Mouse (Mus musculus) midbrain, embryonic 15.5 days (tissue): ENCODE data around the gene Hmgb1. TPM values are rescaled to one million over a fixed set of nuclear protein-coding genes. Genes with fewer than 3 reads are reported as not detected.

Source experiments
- ATAC-seq: fragments of 200-750 bp; cut with Nextera tagmentation; replicated peaks from 2 replicates; pipeline ENCODE4 v1.8.0; 2017; ENCODE audit warnings: moderate TSS enrichment
- H3K27ac ChIP-seq: fragments of 300-500 bp; sonication (generic); 2 replicates; pipeline ENCODE4 v1.5.1; 2015; ENCODE audit warnings: mild to moderate bottlenecking, inconsistent platforms
- H3K27me3 ChIP-seq: fragments of 300-500 bp; sonication (generic); replicated peaks from 2 replicates; pipeline ENCODE4 v1.6.1; 2015; ENCODE audit warnings: inconsistent platforms
- H3K36me3 ChIP-seq: fragments of 300-500 bp; sonication (generic); replicated peaks from 2 replicates; pipeline ENCODE4 v1.6.1; 2015; ENCODE audit warnings: inconsistent platforms
- H3K4me1 ChIP-seq: fragments of 300-500 bp; sonication (generic); 2 replicates; pipeline ENCODE4 v1.6.1; 2015; ENCODE audit warnings: inconsistent platforms
- H3K4me2 ChIP-seq: fragments of 300-500 bp; sonication (generic); 2 replicates; pipeline ENCODE4 v1.6.1; 2015; ENCODE audit warnings: inconsistent platforms, mild to moderate bottlenecking, moderate library complexity
- H3K4me3 ChIP-seq: fragments of 300-500 bp; sonication (generic); 2 replicates; pipeline ENCODE4 v1.5.1; 2015; ENCODE audit warnings: mild to moderate bottlenecking, inconsistent platforms
- H3K9ac ChIP-seq: fragments of 300-500 bp; sonication (generic); 2 replicates; pipeline ENCODE4 v1.6.1; 2015; ENCODE audit warnings: mild to moderate bottlenecking, inconsistent platforms
- H3K9me3 ChIP-seq: fragments of 300-500 bp; sonication (generic); 2 replicates; pipeline ENCODE4 v1.6.1; 2016; ENCODE audit warnings: inconsistent platforms
- WGBS: fragments of 180-500 bp; shearing (Covaris S2); methylation state at CpG from one replicate; pipeline ENCODE4 v1.1.7; 2015; ENCODE audit warnings: mixed read lengths; 5-methylcytosine and 5-hydroxymethylcytosine counted together
- polyA plus RNA-seq: library from polyadenylated mRNA; unstranded; fragments of >200 nt; fragmentation: Nextera tagmentation; extraction: Ambion mirVana; gene quantifications from 2 replicates; pipeline ENCODE4 v1.2.1, GENCODE M21; 2015

Gene Hmgb1
- polyA plus RNA-seq, 1 experiment from 2014 or later: 713 TPM

GRCm38 (mm10) chr5:149062833-149063232 lies 121.5 kb downstream of the Hmgb1 start:
- Histone ChIP-seq H3K4me1 (no peaks in the 10 kb centered on the region), H3K27ac (no peak overlapping the region), H3K9me3 (no peaks in the 10 kb centered on the region), H3K4me3 (no peak overlapping the region), H3K36me3 (no peaks in the 10 kb centered on the region), H3K9ac (no peak overlapping the region), H3K4me2 (no peak overlapping the region), H3K27me3 (no peaks in the 10 kb centered on the region)
- WGBS: 100% methylated on average over 1 of the region's 1 CpGs
- ATAC-seq: no peak

GRCm38 (mm10) chr5:149053352-149054168 lies 130.7 kb downstream of the Hmgb1 start:
- peak overlapping the region; percentile 61 for H3K4me3 ChIP-seq
- no peaks in the 10 kb centered on the region for H3K36me3 ChIP-seq
- no peaks in the 10 kb centered on the region for H3K9me3 ChIP-seq
- no peaks in the 10 kb centered on the region for H3K27me3 ChIP-seq
- peak overlapping the region; percentile 99; the same call in 1 of the 2 replicates for H3K27ac ChIP-seq
- H3K9ac ChIP-seq: no peak overlapping the region; the same call in 1 of the 2 replicates
- peak; percentile 41 for ATAC-seq
- H3K4me1 ChIP-seq: peaks cover 27% of the 10 kb centered on the region
- 2% methylated on average over 33 of the region's 34 CpGs for WGBS
- peak overlapping the region; percentile 98 for H3K4me2 ChIP-seq

GRCm38 (mm10) chr5:149052421-149053338 lies 131.6 kb downstream of the Hmgb1 start:
- H3K36me3 ChIP-seq: no peaks in the 10 kb centered on the region
- 1% methylated on average over 110 of the region's 110 CpGs for WGBS
- ATAC-seq: peak; percentile 99
- peak overlapping the region; percentile 98 for H3K4me2 ChIP-seq
- no peaks in the 10 kb centered on the region for H3K27me3 ChIP-seq
- peak overlapping the region; percentile 99 for H3K27ac ChIP-seq
- H3K4me1 ChIP-seq: peaks cover 27% of the 10 kb centered on the region
- peak overlapping the region; percentile 95 for H3K9ac ChIP-seq
- peak overlapping the region; percentile 61 for H3K4me3 ChIP-seq
- no peaks in the 10 kb centered on the region for H3K9me3 ChIP-seq

GRCm38 (mm10) chr5:149051571-149052420 lies 132.5 kb downstream of the Hmgb1 start:
- ATAC-seq: peak; percentile 48
- H3K27me3 ChIP-seq: no peaks in the 10 kb centered on the region
- no peaks in the 10 kb centered on the region for H3K9me3 ChIP-seq
- peaks cover 27% of the 10 kb centered on the region for H3K4me1 ChIP-seq
- H3K4me3 ChIP-seq: peak overlapping the region; percentile 61
- peak overlapping the region; percentile 60 for H3K4me2 ChIP-seq
- H3K9ac ChIP-seq: peak overlapping the region; percentile 95
- H3K27ac ChIP-seq: peak overlapping the region; percentile 99
- no peaks in the 10 kb centered on the region for H3K36me3 ChIP-seq
- under 1% methylated on average over 67 of the region's 120 CpGs for WGBS

- WGBS: under 1% methylated on average over 27 of the region's 27 CpGs
These were observed 133.1 kb downstream of the Hmgb1 start for GRCm38 (mm10) chr5:149051194-149051570.

GRCm38 (mm10) chr5:149050588-149051160 lies 133.6 kb downstream of the Hmgb1 start:
- H3K27me3 ChIP-seq: no peaks in the 10 kb centered on the region
- peak overlapping the region; percentile 95; the same call in 1 of the 2 replicates for H3K9ac ChIP-seq
- ATAC-seq: no peak
- no peaks in the 10 kb centered on the region for H3K9me3 ChIP-seq
- peak overlapping the region; percentile 61 for H3K4me3 ChIP-seq
- H3K36me3 ChIP-seq: no peaks in the 10 kb centered on the region
- peak overlapping the region; percentile 99 for H3K27ac ChIP-seq
- H3K4me2 ChIP-seq: peak overlapping the region; percentile 60
- 11% methylated on average over 10 of the region's 10 CpGs for WGBS
- H3K4me1 ChIP-seq: peaks cover 27% of the 10 kb centered on the region

More at GRCm38 (mm10) chr5:149051194-149051570, 133.1 kb downstream of the Hmgb1 start:
- no peak for ATAC-seq
- Histone ChIP-seq H3K4me3 (peak overlapping the region; percentile 61), H3K4me2 (peak overlapping the region; percentile 60), H3K9ac (peak overlapping the region; percentile 95), H3K27ac (peak overlapping the region; percentile 99), H3K27me3 (no peaks in the 10 kb centered on the region), H3K4me1 (peaks cover 27% of the 10 kb centered on the region), H3K9me3 (no peaks in the 10 kb centered on the region), H3K36me3 (no peaks in the 10 kb centered on the region)

- ATAC-seq: no peak
These were observed 134.9 kb downstream of the Hmgb1 start for GRCm38 (mm10) chr5:149049435-149049834.

GRCm38 (mm10) chr5:149048961-149049360 lies 135.3 kb downstream of the Hmgb1 start:
- no peak overlapping the region for H3K4me3 ChIP-seq
- no peaks in the 10 kb centered on the region for H3K9me3 ChIP-seq
- no peaks in the 10 kb centered on the region for H3K27me3 ChIP-seq
- 92% methylated on average over 1 of the region's 1 CpGs for WGBS
- H3K4me2 ChIP-seq: no peak overlapping the region
- no peaks in the 10 kb centered on the region for H3K36me3 ChIP-seq
- peaks cover 27% of the 10 kb centered on the region for H3K4me1 ChIP-seq
- no peak overlapping the region for H3K9ac ChIP-seq
- ATAC-seq: no peak
- H3K27ac ChIP-seq: no peak overlapping the region

More at GRCm38 (mm10) chr5:149049435-149049834, 134.9 kb downstream of the Hmgb1 start:
- Histone ChIP-seq H3K4me3 (no peak overlapping the region), H3K4me2 (no peak overlapping the region; the same call in 1 of the 2 replicates), H3K9ac (no peak overlapping the region), H3K4me1 (peaks cover 27% of the 10 kb centered on the region), H3K27me3 (no peaks in the 10 kb centered on the region), H3K9me3 (no peaks in the 10 kb centered on the region), H3K27ac (no peak overlapping the region), H3K36me3 (no peaks in the 10 kb centered on the region)
- WGBS: 67% methylated on average over 3 of the region's 3 CpGs

GRCm38 (mm10) chr5:149046650-149047049 lies 137.6 kb downstream of the Hmgb1 start:
- Histone ChIP-seq H3K27ac (no peak overlapping the region), H3K4me1 (peaks cover 18% of the 10 kb centered on the region), H3K27me3 (no peaks in the 10 kb centered on the region), H3K9ac (no peak overlapping the region), H3K4me2 (no peak overlapping the region), H3K9me3 (no peaks in the 10 kb centered on the region), H3K4me3 (no peak overlapping the region), H3K36me3 (no peaks in the 10 kb centered on the region)
- 80% methylated on average over 9 of the region's 9 CpGs for WGBS
- no peak for ATAC-seq

GRCm38 (mm10) chr5:149045470-149046085 lies 138.7 kb downstream of the Hmgb1 start:
- no peak overlapping the region for H3K27ac ChIP-seq
- WGBS: 90% methylated on average over 9 of the region's 9 CpGs

GRCm38 (mm10) chr5:149045054-149045453 lies 139.2 kb downstream of the Hmgb1 start:
- H3K4me2 ChIP-seq: no peak overlapping the region
- peaks cover 10% of the 10 kb centered on the region for H3K4me1 ChIP-seq
- no peak overlapping the region for H3K9ac ChIP-seq
- H3K27me3 ChIP-seq: no peaks in the 10 kb centered on the region
- H3K4me3 ChIP-seq: no peak overlapping the region
- no peak overlapping the region for H3K27ac ChIP-seq
- ATAC-seq: no peak
- H3K9me3 ChIP-seq: no peaks in the 10 kb centered on the region
- no peaks in the 10 kb centered on the region for H3K36me3 ChIP-seq
- 81% methylated on average over 7 of the region's 7 CpGs for WGBS

More at GRCm38 (mm10) chr5:149045470-149046085, 138.7 kb downstream of the Hmgb1 start:
- Histone ChIP-seq H3K36me3 (no peaks in the 10 kb centered on the region), H3K9me3 (no peaks in the 10 kb centered on the region), H3K4me2 (no peak overlapping the region), H3K4me3 (no peak overlapping the region), H3K27me3 (no peaks in the 10 kb centered on the region), H3K9ac (no peak overlapping the region), H3K4me1 (peaks cover 15% of the 10 kb centered on the region)
- no peak for ATAC-seq
